Mouse (Mus musculus): ENCODE results near the gene Pcyt1b.

Pcyt1b gene

GRCm38 (mm10) chrX:93654218-93655002 lies at the start of gene Pcyt1b:
Gene Pcyt1b (plus strand): TSS chrX:93654863.
- DNase-seq (ENCODE audit: low read depth, low spot score), result no peak

DNA sequence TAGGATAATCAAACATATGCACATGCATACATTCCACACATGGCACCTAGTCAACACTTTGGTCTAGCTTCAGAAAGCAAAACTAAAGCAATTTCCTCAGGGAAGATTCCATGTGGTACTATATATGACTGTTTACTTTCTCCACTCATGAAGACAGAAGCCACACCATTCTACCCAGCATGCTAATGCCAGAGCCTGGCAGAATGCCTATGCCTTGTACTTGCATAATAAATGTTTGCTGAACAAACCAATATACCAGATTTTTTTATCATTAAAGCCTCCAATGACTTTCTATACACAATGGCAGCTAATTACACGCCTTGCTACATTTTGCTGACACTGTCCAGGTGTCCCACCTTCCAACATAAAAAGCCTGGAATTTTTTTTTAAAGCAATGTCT lies 24.4 kb upstream of the Pcyt1b start:
- DNase-seq (ENCODE audit: low read depth, low spot score), result no peak

DNA sequence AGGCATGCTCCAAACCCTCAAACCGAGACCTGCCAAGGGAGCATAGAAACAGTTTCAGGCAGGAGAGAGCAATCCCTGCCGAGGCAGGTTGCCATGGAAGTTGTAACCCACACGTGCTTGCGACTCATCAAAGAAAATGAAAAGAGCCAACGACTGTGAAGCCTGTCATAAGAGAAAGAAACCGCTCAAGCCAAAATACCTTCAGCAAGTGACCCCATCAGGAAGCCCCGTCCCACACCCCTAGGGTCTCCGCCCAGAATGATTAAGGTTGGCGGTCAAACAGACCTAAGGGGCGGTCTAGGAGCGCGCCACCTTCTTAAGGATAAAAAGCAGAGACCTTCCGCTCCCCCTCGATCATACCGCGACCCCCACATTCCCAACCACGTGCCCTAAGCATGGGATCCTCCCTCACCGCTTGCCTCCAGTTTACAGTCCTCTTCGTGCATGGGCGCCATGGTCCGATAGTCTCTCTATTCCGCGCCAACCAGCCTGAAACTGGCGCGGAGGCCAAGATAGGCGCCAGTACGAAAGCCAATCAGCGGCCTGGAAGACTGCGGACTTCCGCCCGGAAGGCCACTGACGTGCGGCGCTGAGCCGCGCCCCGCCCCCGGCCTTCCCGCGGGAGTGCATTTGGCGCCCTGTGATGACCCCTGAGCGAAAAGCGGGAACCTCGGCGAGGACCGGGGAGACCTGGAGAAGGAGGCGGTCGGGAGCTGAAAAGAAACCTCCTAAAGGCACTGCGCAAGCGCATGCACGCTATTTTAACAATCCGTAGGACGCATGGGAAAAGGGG lies 22.8 kb upstream of the Pcyt1b start, which contains the start of gene Pola1:
Gene Pola1 (minus strand): TSS at position 499 of the 793 bp plus-strand sequence.
- peak; percentile 88 for DNase-seq (ENCODE audit: low read depth, low spot score)

DNA sequence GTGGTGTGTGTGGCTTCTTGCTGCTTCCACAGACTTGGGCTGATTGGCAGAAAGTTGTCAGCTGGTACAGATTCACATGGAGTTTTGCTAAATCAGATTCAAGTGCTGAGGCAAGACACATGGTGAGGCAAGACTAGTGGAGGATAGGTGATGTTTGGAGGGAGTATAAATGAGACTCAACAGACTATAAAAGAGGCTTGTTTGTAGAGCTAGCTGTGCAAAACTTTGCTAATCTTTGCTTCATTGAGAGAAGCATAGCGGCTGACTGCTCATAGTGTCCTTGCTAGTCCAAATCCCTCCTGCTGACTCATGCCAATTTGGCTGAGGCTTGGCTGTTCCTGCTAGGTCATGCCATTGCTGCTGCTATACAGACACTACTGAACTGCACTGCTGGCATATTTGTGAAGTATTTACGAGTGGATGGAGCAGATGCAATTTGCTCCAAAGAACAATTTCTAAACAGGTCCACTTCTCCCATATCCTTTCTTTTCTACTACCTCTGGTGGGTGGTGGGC lies 19.7 kb upstream of the Pcyt1b start:
- DNase-seq (ENCODE audit: low read depth, low spot score), result no peak

DNA sequence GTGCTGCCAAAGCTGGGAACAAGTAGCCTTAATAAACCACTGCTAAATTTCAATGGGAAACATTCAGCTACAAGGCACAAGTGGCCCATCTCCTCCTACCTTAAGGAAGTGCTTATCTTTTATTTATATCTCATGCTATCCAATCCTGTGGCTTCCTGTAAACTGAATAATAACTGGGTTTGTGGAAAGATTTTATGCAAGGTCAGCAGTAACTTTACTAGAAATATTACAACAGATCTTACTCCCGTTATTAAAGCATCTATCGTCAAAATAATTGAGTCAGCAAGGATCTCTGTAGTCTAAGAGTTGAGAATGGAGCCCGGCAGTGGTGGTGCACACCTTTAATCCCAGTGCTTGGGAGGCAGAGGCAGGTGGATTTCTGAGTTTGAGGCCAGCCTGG lies 11.1 kb upstream of the Pcyt1b start:
- no peak for DNase-seq (ENCODE audit: low read depth, low spot score)

- no peak for DNase-seq (ENCODE audit: low read depth, low spot score)
Measured at GRCm38 (mm10) chrX:93644022-93644421, 10.6 kb upstream of the Pcyt1b start.

DNA sequence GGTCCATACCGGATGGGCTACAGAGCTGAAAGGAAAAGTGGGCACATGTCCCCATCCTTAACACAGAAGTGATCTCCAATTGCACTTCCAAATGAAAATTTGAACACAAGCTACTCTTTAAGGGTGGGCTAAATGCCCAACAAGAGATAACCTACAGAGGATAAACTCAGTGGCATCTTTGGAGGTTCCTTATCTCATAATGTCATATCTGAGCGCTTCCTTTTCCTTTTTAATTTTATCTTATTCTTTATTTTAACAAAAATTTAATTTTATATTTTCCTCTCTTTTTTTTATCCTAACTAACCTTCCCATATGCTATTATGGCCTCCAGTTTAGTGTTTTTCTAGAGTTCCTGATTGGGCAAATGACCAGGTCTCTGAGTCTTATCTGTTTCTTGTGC lies 3.9 kb upstream of the Pcyt1b start:
- DNase-seq (ENCODE audit: low read depth, low spot score), result no peak

DNA sequence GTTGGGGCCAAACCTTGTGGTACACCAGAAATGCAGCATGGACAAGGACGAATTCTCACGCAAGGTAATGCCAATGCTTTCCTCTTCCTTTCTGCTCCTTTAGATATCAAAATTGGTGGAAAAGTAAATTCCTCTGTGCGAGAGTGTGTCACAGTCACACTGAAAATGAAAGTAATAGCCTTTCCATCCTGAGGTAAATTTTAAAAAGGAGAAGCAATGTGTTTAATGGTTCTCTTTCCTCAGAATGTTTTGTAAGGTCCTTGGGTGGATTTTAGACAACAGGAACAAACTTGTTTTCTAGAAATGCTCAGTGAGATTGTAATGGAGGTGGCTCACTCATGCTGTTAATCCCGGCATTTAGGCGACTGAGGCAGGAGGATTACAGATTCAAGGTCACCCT lies 490 bp downstream of the Pcyt1b start:
- no peak for DNase-seq (ENCODE audit: low read depth, low spot score)

DNA sequence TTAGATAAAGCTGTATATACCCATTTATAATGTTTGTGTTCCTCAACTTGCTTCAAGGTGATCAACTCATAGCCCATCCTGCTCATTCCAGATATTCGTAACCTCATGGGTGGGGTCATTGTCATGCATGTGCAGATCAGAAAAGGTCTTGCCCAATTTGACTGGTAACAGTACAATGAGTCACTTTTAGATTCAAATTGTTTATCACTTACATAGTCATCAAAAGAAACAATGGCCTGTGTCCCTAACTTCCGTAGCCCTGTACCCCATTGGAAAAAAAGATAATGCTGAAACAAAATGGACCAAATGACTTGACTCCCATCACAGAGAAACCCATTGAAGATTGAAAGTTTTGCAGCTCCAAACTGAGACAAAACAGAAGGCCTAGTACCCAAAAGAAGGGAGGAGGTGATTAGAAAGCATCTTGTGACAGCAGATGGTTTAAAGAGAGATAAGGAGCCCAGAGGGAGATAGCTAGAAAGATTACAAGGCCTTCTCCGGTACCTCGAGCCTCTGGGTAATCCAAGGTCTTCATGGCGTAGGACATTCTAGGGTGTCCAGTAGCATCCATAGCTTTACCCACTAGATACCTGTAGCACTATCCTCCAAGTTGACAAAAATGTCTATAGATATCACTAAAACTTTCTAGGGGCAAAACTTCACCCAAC lies 9.4 kb downstream of the Pcyt1b start:
- no peak for DNase-seq (ENCODE audit: low read depth, low spot score)

- no peak for DNase-seq (ENCODE audit: low read depth, low spot score)
Measured at GRCm38 (mm10) chrX:93664787-93665186, 10.1 kb downstream of the Pcyt1b start.

DNA sequence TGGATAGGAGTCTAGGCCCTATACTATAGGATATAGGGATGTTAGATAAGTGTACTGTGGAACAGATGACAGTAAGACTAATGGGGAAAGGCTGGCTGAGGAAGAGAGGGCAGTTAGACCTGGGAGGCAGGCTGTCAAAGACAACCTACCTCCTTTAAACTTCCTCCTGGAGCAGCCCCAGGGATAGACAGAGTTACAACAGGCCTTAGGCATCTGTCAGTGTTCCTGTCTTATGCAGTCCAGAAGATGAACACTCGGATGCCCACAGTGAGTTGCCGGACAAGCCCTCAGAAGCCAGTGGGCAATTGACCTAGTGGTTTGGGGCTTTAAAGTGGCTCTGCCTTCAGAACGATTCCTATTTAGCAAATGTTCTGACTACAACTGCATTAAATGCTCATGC lies 19.8 kb downstream of the Pcyt1b start:
- DNase-seq (ENCODE audit: low read depth, low spot score), result no peak

GRCm38 (mm10) chrX:93674836-93675795 lies 20.5 kb downstream of the Pcyt1b start:
- peak; percentile 54 for DNase-seq (ENCODE audit: low read depth, low spot score)

GRCm38 (mm10) chrX:93676228-93676627 lies 21.6 kb downstream of the Pcyt1b start:
- no peak for DNase-seq (ENCODE audit: low read depth, low spot score)

DNA sequence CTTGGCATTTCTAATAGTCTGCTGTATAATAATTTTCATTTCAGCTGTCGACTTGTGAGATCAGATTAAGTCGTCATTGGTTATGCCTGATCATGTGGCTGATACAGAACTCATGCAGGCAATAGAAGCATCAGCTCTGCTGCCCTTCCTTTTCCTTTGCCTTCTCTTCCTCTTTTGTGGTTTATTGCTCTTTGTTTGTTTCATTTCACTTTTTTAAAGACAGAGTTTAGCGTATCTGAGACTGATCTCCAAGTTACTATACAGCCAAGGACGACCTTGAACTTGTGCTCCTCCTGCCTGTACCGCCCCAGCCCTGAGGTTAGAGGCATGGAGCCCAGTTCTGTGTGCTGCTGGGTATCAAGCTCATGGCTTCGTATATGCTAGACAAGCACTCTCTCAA lies 34.6 kb downstream of the Pcyt1b start:
- DNase-seq (ENCODE audit: low read depth, low spot score), result no peak

DNA sequence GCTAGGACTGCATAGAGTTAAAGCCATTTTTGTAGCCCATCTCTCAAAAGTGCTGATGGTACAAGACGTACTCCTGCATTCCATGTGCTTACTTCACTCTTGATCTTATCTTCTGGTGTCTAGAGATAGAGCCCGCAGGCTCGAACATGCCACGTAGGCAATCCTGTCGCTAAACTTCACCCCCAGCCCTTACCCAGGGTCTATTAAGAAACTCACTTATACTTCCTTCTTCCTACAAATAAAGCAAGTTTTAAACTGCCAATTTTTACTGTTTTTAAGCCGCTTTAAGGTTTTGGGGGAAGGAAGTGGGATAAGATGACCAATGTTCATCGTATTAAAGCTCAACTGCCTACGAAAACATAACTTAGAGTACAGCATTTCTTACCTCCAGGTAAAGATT lies 36.0 kb downstream of the Pcyt1b start:
- DNase-seq (ENCODE audit: low read depth, low spot score), result no peak

GRCm38 (mm10) chrX:93697596-93697995 lies 42.9 kb downstream of the Pcyt1b start:
- no peak for DNase-seq (ENCODE audit: low read depth, low spot score)

GRCm38 (mm10) chrX:93700528-93701225 lies 46.0 kb downstream of the Pcyt1b start:
- no peak for DNase-seq (ENCODE audit: low read depth, low spot score)

DNA sequence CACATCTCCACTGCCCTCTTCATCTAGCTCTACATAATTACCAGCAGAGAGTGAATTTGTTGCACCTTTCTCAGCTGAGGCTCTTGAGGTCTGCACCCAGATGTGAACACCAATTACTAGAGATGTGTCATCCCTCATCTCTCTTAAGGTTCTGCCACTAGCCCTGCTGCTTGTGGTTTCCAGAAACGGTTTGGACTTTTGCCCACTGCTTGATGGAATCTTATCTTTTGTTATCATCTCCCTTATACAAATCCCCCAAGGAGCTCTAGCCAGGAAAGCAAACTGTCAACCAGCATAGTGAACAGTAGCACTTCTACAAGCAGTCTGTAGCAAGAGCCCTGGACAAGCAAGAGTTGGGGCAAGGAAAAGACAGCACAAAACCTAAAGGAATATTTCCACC lies 57.9 kb downstream of the Pcyt1b start:
- no peak for DNase-seq (ENCODE audit: low read depth, low spot score)

GRCm38 (mm10) chrX:93729529-93729928 lies 74.9 kb downstream of the Pcyt1b start:
- DNase-seq (ENCODE audit: low read depth, low spot score), result no peak

GRCm38 (mm10) chrX:93730854-93731253 lies 76.2 kb downstream of the Pcyt1b start:
- no peak for DNase-seq (ENCODE audit: low read depth, low spot score)
